Mouse (Mus musculus) limb, embryonic 10.5 days (tissue): Measurements from ENCODE around the gene Myo1f. TPM values are rescaled to one million over a fixed set of nuclear protein-coding genes. Genes with fewer than 3 reads are reported as not detected.

Experiments used
- DNase-seq: peaks from one replicate; pipeline ENCODE4 v3.0.0-alpha.2; 2017; ENCODE audit warnings: low spot score
- H3K27ac ChIP-seq: fragments of 300-500 bp; sonication (generic); 2 replicates; pipeline ENCODE4 v1.5.1; 2016; ENCODE audit warnings: mild to moderate bottlenecking
- H3K27me3 ChIP-seq: fragments of 300-500 bp; sonication (generic); 2 replicates; pipeline ENCODE4 v1.6.1; 2016; ENCODE audit warnings: low read depth, mild to moderate bottlenecking; ENCODE audit not compliant: poor library complexity, severe bottlenecking
- H3K36me3 ChIP-seq: fragments of 300-500 bp; sonication (generic); 2 replicates; pipeline ENCODE4 v1.6.1; 2016; ENCODE audit warnings: mild to moderate bottlenecking, moderate library complexity
- H3K4me1 ChIP-seq: fragments of 300-500 bp; sonication (generic); 2 replicates; pipeline ENCODE4 v1.6.1; 2016
- H3K4me3 ChIP-seq: fragments of 300-500 bp; sonication (generic); 2 replicates; pipeline ENCODE4 v1.5.1; 2016; ENCODE audit warnings: mild to moderate bottlenecking, moderate library complexity
- H3K9me3 ChIP-seq: fragments of 300-500 bp; sonication (generic); replicated peaks from 2 replicates; pipeline ENCODE4 v1.6.1; 2016; ENCODE audit warnings: mild to moderate bottlenecking
- WGBS: fragments of 180-500 bp; shearing (Covaris S2); methylation state at CpG from one replicate; pipeline ENCODE4 v1.1.7; 2016; 5-methylcytosine and 5-hydroxymethylcytosine counted together
- polyA plus RNA-seq: library from polyadenylated mRNA; unstranded; fragments of >200 nt; fragmentation: Nextera tagmentation; extraction: Ambion mirVana; gene quantifications from 2 replicates; pipeline ENCODE4 v1.2.1, GENCODE M21; 2016

The Myo1f gene
- polyA plus RNA-seq, 1 experiment from 2014 or later: 2.0 TPM

DNA sequence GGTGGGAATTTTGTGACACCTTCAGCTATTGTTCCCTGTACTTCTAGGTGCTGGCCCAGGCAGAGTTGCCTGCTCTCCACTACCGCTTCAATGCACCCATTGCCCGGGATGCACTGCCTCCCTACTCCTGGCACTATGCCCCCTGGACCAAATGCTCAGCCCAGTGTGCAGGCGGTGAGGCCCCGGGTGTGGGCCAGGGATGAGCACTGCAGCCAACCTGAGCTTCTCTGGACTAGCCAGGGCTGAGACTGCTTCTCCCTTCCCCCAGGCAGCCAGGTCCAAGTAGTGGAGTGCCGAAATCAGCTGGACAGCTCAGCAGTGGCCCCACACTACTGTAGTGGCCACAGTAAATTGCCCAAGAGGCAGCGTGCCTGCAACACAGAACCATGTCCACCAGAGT, 6.3 kb upstream of the Myo1f start:
- WGBS: 96% methylated on average over 6 of the region's 6 CpGs
- peaks cover 97% of the 10 kb centered on the region for H3K36me3 ChIP-seq
- no peak overlapping the region for H3K27ac ChIP-seq
- H3K4me1 ChIP-seq: no peaks in the 10 kb centered on the region
- no peaks in the 10 kb centered on the region for H3K27me3 ChIP-seq
- DNase-seq: no peak
- H3K4me3 ChIP-seq: no peak overlapping the region
- H3K9me3 ChIP-seq: no peaks in the 10 kb centered on the region

DNA sequence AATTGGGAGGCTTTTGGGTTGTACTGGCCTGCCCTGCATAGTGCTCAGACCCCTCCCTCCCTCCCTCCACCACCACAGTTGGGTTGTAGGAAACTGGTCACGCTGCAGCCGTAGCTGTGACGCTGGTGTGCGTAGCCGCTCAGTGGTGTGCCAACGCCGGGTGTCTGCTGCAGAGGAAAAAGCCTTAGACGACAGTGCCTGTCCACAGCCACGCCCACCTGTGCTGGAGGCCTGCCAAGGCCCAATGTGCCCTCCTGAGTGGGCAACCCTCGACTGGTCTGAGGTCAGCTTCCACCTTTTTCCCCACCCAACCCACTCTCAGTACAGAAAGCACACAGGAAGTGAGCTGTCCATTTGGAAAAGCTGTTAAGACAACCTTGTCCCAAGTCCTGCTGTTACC, 5.1 kb upstream of the Myo1f start:
- H3K4me1 ChIP-seq: no peaks in the 10 kb centered on the region
- peaks cover 90% of the 10 kb centered on the region for H3K36me3 ChIP-seq
- no peak overlapping the region for H3K27ac ChIP-seq
- H3K4me3 ChIP-seq: no peak overlapping the region
- 89% methylated on average over 10 of the region's 10 CpGs for WGBS
- DNase-seq: no peak
- no peaks in the 10 kb centered on the region for H3K9me3 ChIP-seq
- H3K27me3 ChIP-seq: no peaks in the 10 kb centered on the region

DNA sequence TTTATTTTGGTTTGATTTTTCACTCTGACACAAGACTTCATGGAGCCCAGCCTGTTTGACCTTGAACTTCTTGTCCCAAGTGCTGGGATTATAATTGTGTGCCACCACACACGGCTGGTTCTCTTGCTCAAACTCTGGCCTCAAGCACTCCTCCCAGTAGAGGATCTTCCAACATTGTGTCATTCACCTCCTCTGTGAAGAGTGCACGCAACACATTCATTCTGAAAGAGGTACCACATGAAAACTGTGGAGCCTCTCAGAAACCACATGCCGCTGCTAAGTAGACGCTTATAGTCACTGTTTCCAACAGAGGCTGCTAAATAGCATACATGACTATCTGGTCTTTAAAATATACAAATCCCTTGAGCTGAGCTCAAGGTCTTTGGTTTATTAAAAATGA, 3.4 kb upstream of the Myo1f start:
- Histone ChIP-seq H3K4me3 (no peak overlapping the region), H3K4me1 (no peaks in the 10 kb centered on the region), H3K27ac (no peak overlapping the region), H3K27me3 (no peaks in the 10 kb centered on the region), H3K36me3 (peaks cover 74% of the 10 kb centered on the region), H3K9me3 (no peaks in the 10 kb centered on the region)
- DNase-seq: no peak
- WGBS: 92% methylated on average over 4 of the region's 4 CpGs

DNA sequence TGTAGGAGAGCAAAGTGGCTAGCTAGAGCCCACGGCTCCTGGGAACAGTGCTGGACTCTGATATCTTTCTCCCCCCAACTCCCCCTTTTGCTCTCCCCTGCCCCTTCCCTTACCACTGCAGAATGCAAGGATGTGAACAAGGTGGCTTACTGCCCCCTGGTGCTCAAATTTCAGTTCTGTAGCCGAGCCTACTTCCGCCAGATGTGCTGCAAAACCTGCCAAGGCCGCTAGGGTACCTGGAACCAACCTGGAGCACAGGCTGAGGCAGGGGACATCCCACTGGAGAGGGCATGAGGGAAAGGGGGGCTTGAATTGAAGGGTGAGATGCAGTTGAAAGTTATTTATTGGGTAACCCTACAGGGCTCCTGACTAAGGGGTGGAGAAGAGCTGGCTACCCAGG, 2.5 kb upstream of the Myo1f start:
- peak; percentile 59 for DNase-seq
- H3K4me1 ChIP-seq: no peaks in the 10 kb centered on the region
- H3K36me3 ChIP-seq: peaks cover 66% of the 10 kb centered on the region

DNA sequence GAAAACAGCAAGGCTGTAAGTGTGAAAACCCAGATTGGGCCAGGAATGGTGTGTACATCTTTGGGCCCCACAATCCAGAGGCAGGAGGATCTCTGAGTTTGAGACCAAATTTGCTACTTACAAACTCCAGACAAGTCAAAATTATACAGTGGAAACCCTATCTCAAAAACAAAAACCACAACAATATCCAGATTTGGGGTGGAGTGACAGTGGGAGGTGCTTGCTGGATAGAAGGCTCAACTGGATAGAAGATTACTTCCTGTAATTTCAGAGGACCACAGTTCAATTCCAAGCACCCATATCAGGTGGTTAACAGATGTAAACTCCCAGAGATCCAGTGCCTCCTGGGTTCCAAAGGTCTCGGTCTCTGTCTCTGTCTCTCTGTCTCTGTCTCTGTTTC, 971 bp upstream of the Myo1f start:
- no peaks in the 10 kb centered on the region for H3K27me3 ChIP-seq
- 95% methylated on average over 1 of the region's 1 CpGs for WGBS
- H3K4me1 ChIP-seq: no peaks in the 10 kb centered on the region
- no peak for DNase-seq
- H3K36me3 ChIP-seq: peaks cover 50% of the 10 kb centered on the region
- H3K9me3 ChIP-seq: no peaks in the 10 kb centered on the region
- no peak overlapping the region for H3K27ac ChIP-seq
- no peak overlapping the region for H3K4me3 ChIP-seq

More for the DNA sequence above, 2.5 kb upstream of the Myo1f start:
- H3K27me3 ChIP-seq: no peaks in the 10 kb centered on the region
- H3K9me3 ChIP-seq: no peaks in the 10 kb centered on the region
- H3K4me3 ChIP-seq: no peak overlapping the region
- H3K27ac ChIP-seq: no peak overlapping the region
- 44% methylated on average over 4 of the region's 4 CpGs for WGBS

DNA sequence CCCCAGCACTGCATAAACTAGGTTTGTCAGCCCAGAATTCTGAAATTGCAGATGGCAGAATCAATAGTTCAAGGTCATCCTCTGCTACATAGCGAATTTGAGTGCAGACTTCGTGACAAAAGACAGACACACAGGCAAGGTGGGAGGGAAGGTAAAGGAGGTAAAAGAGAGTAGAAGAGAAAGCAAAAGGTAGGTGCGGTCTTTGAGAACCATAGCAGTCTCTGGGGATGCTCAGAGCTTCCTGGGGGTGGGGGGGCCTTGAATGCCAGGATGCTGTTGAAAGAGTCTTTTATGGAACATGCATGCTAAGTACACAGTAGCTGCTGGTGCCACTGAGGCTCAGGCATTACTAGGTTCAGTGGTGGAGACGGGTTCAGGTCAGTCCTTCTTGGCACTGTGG, 2.4 kb downstream of the Myo1f start:
- 78% methylated on average over 4 of the region's 4 CpGs for WGBS
- DNase-seq: no peak
- H3K9me3 ChIP-seq: no peaks in the 10 kb centered on the region
- no peak overlapping the region for H3K27ac ChIP-seq
- no peaks in the 10 kb centered on the region for H3K27me3 ChIP-seq
- H3K36me3 ChIP-seq: peaks cover 17% of the 10 kb centered on the region
- H3K4me3 ChIP-seq: no peak overlapping the region
- no peaks in the 10 kb centered on the region for H3K4me1 ChIP-seq

DNA sequence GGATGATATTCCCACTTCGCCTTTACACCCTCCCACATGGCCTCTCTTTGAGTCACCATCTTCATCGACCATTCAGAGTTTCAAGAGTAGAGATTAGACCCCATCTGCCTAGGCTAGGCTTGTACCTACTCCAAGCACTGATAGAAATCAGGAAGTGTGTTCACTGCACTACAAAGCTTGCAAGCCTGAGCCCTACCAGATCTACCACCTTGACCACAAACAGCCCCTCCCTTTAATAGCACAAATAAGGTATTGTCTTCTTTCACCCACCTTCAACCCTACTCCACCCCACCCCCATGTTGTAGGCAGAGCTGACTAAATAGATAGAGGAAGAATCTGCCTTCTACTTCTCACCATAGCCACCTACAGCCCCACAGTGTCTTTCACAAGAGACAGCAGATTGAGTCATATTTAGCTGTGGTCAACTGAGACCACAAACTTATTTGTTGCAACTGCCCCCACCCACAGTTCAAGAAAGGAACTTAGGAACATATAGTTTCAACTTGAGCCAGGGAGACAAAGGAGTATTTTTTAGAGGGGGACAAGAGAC, 8.1 kb downstream of the Myo1f start:
- Histone ChIP-seq H3K9me3 (no peaks in the 10 kb centered on the region), H3K4me1 (no peaks in the 10 kb centered on the region), H3K27me3 (no peaks in the 10 kb centered on the region), H3K27ac (no peak overlapping the region), H3K4me3 (no peak overlapping the region), H3K36me3 (no peaks in the 10 kb centered on the region)
- no peak for DNase-seq
- WGBS: 74% methylated on average over 2 of the region's 2 CpGs

DNA sequence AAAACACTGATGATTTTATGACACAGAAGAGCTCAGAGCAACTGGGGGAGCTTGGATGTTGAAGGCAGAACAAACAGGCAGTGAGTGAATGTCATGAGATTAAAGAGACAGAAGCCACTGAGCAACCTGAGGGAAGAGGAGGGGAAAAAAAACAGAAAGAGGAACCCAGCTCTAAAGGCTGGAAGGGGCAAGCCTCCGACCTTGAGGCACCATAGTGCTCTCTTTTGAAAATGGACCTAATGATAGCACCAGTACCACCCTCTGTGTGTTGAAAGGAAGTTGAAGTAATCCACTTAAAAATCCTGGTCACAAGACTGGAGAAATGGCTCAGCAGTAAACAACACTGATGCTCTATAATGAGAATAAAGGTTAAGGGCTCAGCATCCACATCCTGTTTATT, 9.1 kb downstream of the Myo1f start:
- Histone ChIP-seq H3K27me3 (no peaks in the 10 kb centered on the region), H3K4me3 (no peak overlapping the region), H3K4me1 (no peaks in the 10 kb centered on the region), H3K36me3 (no peaks in the 10 kb centered on the region), H3K9me3 (no peaks in the 10 kb centered on the region), H3K27ac (no peak overlapping the region)
- no peak for DNase-seq
- WGBS: 64% methylated on average over 1 of the region's 1 CpGs

DNA sequence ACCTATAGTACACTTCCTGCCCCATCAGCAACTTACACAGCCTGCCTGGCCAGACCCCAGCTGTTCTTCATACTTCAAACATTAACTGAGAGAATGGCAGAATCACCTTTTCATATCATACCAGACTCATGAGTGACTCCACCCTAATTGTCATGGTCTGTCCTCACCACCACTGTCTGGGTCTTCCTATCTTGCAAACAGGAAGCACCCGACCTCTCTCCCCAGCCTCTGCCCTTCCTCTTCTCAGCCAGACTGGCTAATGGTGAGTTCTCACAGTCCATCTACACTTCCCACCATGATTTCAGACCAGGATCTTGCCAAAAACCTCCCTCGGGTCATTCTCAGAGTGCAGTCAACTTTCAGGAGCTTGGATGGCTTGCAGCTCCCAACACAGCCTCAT, 10.7 kb downstream of the Myo1f start:
- WGBS: 81% methylated on average over 2 of the region's 2 CpGs
- Histone ChIP-seq H3K36me3 (no peaks in the 10 kb centered on the region), H3K4me3 (no peak overlapping the region), H3K9me3 (no peaks in the 10 kb centered on the region), H3K27me3 (no peaks in the 10 kb centered on the region), H3K4me1 (no peaks in the 10 kb centered on the region), H3K27ac (no peak overlapping the region)
- no peak for DNase-seq

DNA sequence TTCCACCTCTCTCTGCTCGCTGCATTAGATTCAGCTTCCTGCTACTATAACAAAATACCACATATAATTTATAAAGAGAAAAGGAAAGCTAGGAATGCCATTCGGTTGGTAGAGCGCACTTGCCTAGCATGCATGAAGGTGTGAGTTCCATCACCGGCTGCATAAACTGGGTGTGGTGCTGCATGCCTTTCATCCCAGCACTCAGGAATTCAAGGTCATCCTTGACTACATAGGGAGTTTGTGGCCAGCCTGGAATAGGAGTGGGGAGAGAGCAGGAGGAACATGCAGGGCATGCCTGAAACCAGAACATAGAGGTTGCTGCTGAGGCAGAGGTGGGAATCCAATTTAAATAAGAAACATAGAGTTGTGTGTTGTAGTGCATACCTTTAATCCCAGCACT, 28.6 kb downstream of the Myo1f start:
- Histone ChIP-seq H3K4me1 (no peaks in the 10 kb centered on the region), H3K4me3 (no peak overlapping the region), H3K36me3 (no peaks in the 10 kb centered on the region), H3K27me3 (no peaks in the 10 kb centered on the region), H3K9me3 (no peaks in the 10 kb centered on the region), H3K27ac (no peak overlapping the region)
- DNase-seq: no peak
- 84% methylated on average over 4 of the region's 4 CpGs for WGBS

DNA sequence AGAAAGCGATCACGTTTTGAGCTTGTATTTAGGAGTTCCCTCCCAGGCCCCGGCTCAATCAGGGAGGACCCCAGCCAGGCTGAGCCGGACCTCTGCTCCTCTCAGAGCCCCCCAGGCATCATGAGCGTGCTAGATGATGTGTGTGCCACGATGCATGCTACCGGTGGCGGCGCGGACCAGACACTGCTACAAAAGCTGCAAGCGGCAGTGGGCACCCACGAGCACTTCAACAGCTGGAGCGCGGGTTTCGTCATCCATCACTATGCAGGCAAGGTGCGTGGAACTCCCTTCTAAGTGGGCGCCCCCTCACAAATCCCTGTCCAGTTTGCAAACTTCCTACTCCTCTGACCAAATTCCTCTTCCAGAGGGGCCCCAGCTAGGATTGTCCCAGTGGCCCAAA, 30.5 kb downstream of the Myo1f start:
- no peak for DNase-seq
- 73% methylated on average over 17 of the region's 17 CpGs for WGBS
- Histone ChIP-seq H3K4me3 (no peak overlapping the region), H3K9me3 (no peaks in the 10 kb centered on the region), H3K4me1 (no peaks in the 10 kb centered on the region), H3K36me3 (no peaks in the 10 kb centered on the region), H3K27ac (no peak overlapping the region), H3K27me3 (no peaks in the 10 kb centered on the region)

DNA sequence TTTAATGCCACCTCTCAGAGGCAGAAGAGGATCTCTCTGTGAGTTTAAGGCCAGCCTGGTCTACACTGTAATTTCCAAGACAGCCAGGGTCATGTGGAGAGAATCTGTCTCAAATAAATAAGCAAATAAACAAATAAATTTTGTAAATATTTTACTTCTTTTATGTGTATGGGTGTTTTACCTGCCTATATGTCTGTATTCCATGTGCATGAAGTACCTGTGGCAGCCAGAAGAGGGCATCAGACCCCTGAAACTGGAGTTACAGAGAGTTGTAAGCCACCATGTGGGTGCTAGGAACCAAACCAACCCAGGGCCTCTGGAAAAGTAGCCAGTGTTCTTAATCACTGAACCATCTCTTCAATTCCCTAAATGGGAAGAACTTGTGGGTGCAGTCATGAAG, 41.8 kb downstream of the Myo1f start:
- Histone ChIP-seq H3K36me3 (no peaks in the 10 kb centered on the region), H3K27me3 (no peaks in the 10 kb centered on the region), H3K9me3 (no peaks in the 10 kb centered on the region; the same call in 1 of the 2 replicates), H3K4me1 (no peaks in the 10 kb centered on the region), H3K27ac (no peak overlapping the region), H3K4me3 (no peak overlapping the region)
- DNase-seq: no peak

DNA sequence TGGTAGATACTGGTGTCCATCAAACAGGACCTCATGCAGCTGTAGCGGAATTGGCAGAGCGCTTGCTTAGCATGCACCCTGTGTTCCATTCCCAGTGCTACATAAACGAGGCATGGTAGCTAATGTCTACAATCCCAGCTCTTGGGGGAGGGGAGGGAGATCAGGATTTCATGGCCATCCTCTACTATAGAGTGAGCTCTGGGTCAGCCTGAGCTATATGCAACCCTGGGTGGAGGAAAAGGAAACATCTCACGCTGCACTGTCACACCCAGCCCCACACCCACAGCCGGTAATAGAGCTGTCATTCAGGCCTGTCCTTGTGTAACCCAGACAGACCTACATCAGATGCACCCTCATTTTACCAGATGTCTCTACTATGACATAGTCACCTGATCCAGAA, 43.0 kb downstream of the Myo1f start:
- Histone ChIP-seq H3K27ac (no peak overlapping the region), H3K4me1 (no peaks in the 10 kb centered on the region), H3K4me3 (no peak overlapping the region), H3K27me3 (no peaks in the 10 kb centered on the region), H3K36me3 (no peaks in the 10 kb centered on the region), H3K9me3 (no peaks in the 10 kb centered on the region; the same call in 1 of the 2 replicates)
- 93% methylated on average over 5 of the region's 5 CpGs for WGBS
- DNase-seq: no peak

DNA sequence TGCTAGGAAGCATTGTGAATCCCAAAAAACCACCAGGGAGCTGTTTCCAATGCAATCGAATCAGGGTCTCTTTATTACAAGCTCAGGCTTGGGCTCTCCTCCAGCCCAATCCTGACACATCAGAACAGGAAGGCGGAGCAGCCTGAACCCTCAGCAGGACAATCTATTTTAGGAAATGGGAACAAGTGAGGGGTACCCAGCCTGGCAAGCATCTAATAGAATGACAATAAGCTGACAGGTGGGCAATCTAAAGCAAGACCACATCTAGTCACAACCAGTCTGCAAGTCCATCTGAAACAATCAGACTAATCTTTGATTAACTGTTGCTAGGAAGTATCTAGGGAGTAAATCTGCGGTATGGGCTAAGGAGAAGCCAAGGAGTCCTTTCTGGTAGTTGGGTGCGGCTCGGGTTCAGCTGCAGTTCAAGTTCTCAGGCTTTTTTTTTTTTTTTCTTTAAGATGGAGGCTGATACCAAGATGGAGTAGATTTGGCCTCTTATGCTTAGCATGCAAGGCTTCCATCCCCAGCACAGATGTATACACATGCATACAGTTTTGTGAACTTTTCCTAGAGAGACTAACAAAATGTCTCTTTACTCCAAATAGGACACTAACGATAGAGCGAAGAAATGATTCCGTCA, 44.4 kb downstream of the Myo1f start:
- no peaks in the 10 kb centered on the region for H3K27me3 ChIP-seq
- H3K4me3 ChIP-seq: no peak overlapping the region
- no peak for DNase-seq
- WGBS: 88% methylated on average over 8 of the region's 8 CpGs
- H3K36me3 ChIP-seq: no peaks in the 10 kb centered on the region
- no peak overlapping the region for H3K27ac ChIP-seq
- no peaks in the 10 kb centered on the region; the same call in 1 of the 2 replicates for H3K9me3 ChIP-seq
- no peaks in the 10 kb centered on the region for H3K4me1 ChIP-seq
